Mouse (Mus musculus): ENCODE measurements around the gene Tstd3. TPM values are rescaled to one million over a fixed set of nuclear protein-coding genes. Genes with fewer than 3 reads are reported as not detected.

Gene Tstd3
- polyA plus RNA-seq (2017; shearing (Covaris generic)) = 10 to 100 TPM; 21.9 to 27.0 TPM

- ATAC-seq = peak; percentile 100
These were observed at the start of gene Tstd3, which contains the start of gene Usp45 for GRCm38 (mm10) chr4:21766863-21767304. Tstd3 (minus strand) TSS chr4:21767212. Usp45 (plus strand) TSS chr4:21767156.

- ATAC-seq = peak; percentile 86
These were observed 47.0 kb upstream of the Tstd3 start for GRCm38 (mm10) chr4:21814029-21814428.

GRCm38 (mm10) chr4:21812635-21813034 is 45.6 kb upstream of the Tstd3 start:
- ATAC-seq = no peak

- no peak for ATAC-seq
These were observed 43.6 kb upstream of the Tstd3 start for GRCm38 (mm10) chr4:21810608-21811007.

- ATAC-seq = no peak
These were observed 40.2 kb upstream of the Tstd3 start for GRCm38 (mm10) chr4:21807204-21807603.

GRCm38 (mm10) chr4:21801620-21802019 is 34.6 kb upstream of the Tstd3 start:
- ATAC-seq = no peak

GRCm38 (mm10) chr4:21801013-21801412 is 34.0 kb upstream of the Tstd3 start:
- ATAC-seq = no peak

GRCm38 (mm10) chr4:21793631-21794030 is 26.6 kb upstream of the Tstd3 start:
- ATAC-seq = no peak

- no peak for ATAC-seq
These were observed 22.8 kb upstream of the Tstd3 start for GRCm38 (mm10) chr4:21789836-21790235.

GRCm38 (mm10) chr4:21788903-21789302 is 21.9 kb upstream of the Tstd3 start:
- no peak for ATAC-seq

GRCm38 (mm10) chr4:21786268-21786667 is 19.3 kb upstream of the Tstd3 start:
- ATAC-seq = no peak

- ATAC-seq = no peak
These were observed 14.1 kb upstream of the Tstd3 start for GRCm38 (mm10) chr4:21780816-21781726.

GRCm38 (mm10) chr4:21776946-21777265 is 9.9 kb upstream of the Tstd3 start:
- peak; percentile 42 for ATAC-seq

- peak; percentile 84 for ATAC-seq
These were observed 9.3 kb upstream of the Tstd3 start for GRCm38 (mm10) chr4:21776091-21776945.

- no peak for ATAC-seq
These were observed 5.3 kb upstream of the Tstd3 start for GRCm38 (mm10) chr4:21772306-21772705.

- ATAC-seq = no peak
These were observed 4.1 kb upstream of the Tstd3 start for GRCm38 (mm10) chr4:21771064-21771463.

GRCm38 (mm10) chr4:21766171-21766862 is 695 bp downstream of the Tstd3 start:
- peak; percentile 15 for ATAC-seq

GRCm38 (mm10) chr4:21763827-21764226 is 3.2 kb downstream of the Tstd3 start:
- no peak for ATAC-seq

- no peak for ATAC-seq
These were observed 5.4 kb downstream of the Tstd3 start for GRCm38 (mm10) chr4:21761416-21762160.

GRCm38 (mm10) chr4:21758860-21759259 is 8.2 kb downstream of the Tstd3 start:
- ATAC-seq = no peak

- ATAC-seq = peak; percentile 56
These were observed 11.8 kb downstream of the Tstd3 start for GRCm38 (mm10) chr4:21755123-21755789.

All from CD4-positive, CD25-positive, alpha-beta regulatory T cell, adult 4 months (primary cell).